Mouse (Mus musculus) midbrain, embryonic 10.5 days (tissue): ENCODE results near the gene Mex3b. TPM values are rescaled to one million over a fixed set of nuclear protein-coding genes. Genes with fewer than 3 reads are reported as not detected.

Source experiments
- DNase-seq: peaks from one replicate; pipeline ENCODE4 v3.0.0-alpha.2; 2017; ENCODE audit warnings: low spot score
- H3K27ac ChIP-seq: fragments of 300-500 bp; sonication (generic); replicated peaks from 2 replicates; pipeline ENCODE4 v1.5.1; 2016; ENCODE audit warnings: mild to moderate bottlenecking
- H3K27me3 ChIP-seq: fragments of 300-500 bp; sonication (generic); 2 replicates; pipeline ENCODE4 v1.6.1; 2016; ENCODE audit warnings: low read depth, mild to moderate bottlenecking; ENCODE audit not compliant: poor library complexity, severe bottlenecking
- H3K36me3 ChIP-seq: fragments of 300-500 bp; sonication (generic); 2 replicates; pipeline ENCODE4 v1.6.1; 2016; ENCODE audit warnings: mild to moderate bottlenecking, moderate library complexity
- H3K4me1 ChIP-seq: fragments of 300-500 bp; sonication (generic); 2 replicates; pipeline ENCODE4 v1.6.1; 2016
- H3K4me3 ChIP-seq: fragments of 300-500 bp; sonication (generic); 2 replicates; pipeline ENCODE4 v1.5.1; 2016; ENCODE audit warnings: mild to moderate bottlenecking, moderate library complexity
- H3K9me3 ChIP-seq: fragments of 300-500 bp; sonication (generic); replicated peaks from 2 replicates; pipeline ENCODE4 v1.6.1; 2016; ENCODE audit warnings: mild to moderate bottlenecking
- WGBS: fragments of 180-500 bp; shearing (Covaris S2); methylation state at CpG from one replicate; pipeline ENCODE4 v1.1.7; 2016; 5-methylcytosine and 5-hydroxymethylcytosine counted together
- polyA plus RNA-seq: library from polyadenylated mRNA; unstranded; fragments of >200 nt; fragmentation: Nextera tagmentation; extraction: Ambion mirVana; gene quantifications from 2 replicates; pipeline ENCODE4 v1.2.1, GENCODE M21; 2016

Mex3b gene
- 23.2 and 24.7 TPM in 2 replicates for polyA plus RNA-seq

DNA sequence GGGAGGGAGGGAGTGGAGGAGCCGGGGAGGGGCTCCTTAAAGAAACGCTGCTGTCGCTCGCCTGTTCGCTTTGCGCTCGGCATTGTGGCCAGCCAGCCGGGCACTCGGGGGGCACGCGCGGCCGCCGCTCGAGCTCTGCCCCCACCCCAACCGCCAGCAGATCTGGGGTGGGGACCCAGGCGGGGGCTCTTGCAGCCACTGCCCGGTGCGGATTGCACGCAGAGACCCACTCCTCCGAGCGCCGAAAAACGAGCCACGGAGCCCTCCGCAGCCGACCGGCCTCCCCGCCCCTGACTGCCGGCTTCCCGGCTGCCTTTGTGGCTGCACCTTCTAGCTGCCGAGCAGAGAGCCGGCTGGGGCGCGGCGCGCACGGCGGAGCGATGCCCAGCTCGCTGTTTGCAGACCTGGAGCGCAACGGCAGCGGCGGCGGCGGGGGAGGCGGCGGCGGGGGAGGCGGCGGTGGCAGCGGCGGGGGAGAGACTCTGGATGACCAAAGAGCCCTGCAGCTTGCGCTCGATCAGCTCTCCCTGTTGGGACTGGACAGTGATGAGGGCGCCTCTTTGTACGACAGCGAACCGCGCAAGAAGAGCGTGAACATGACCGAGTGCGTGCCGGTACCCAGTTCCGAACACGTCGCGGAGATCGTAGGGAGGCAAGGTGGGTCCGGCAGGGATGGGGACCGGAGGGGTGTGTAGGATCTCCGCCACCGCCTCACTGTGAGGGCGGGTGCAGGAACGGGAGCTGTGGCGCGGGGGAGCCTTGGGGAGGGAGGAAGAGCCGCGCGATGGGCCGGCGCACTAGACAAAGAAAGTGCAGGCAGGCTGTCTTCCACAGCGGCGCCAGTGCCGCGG, at the start of gene Mex3b:
TSS of gene Mex3b (plus strand) at position 63 of the 851 bp plus-strand sequence.
- peak within 1 kb of the TSS; percentile 100 for H3K27ac ChIP-seq
- WGBS: under 1% methylated on average over 78 of the region's 87 CpGs
- DNase-seq: no peak
- peaks cover 57% of the 10 kb centered on the region for H3K4me1 ChIP-seq
- peak within 1 kb of the TSS; percentile 100 for H3K4me3 ChIP-seq
- no peaks in the 10 kb centered on the region for H3K27me3 ChIP-seq
- H3K36me3 ChIP-seq: peaks cover 35% of the 10 kb centered on the region
- no peaks in the 10 kb centered on the region for H3K9me3 ChIP-seq

DNA sequence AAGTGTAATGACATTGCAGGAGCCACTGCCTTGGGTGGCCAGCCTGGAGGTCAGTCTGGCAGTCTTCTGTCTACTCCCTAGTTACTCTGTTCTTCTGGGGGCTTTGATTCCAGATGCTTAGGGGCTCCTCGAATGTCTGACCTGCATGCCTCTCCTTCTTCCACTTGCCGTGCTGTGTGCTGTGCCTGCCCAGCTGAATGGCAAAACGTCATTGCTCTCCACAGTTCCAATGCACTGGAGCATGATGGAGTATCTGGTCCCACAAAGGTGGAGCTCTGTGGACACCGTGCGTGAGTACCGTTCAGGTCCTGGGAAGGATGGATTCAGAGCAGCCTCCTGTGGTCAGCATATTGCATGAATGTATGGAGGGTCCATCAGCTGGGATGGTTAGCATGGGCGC, 47.6 kb upstream of the Mex3b start:
- no peaks in the 10 kb centered on the region for H3K36me3 ChIP-seq
- WGBS: 89% methylated on average over 7 of the region's 7 CpGs
- DNase-seq: no peak

GRCm38 (mm10) chr7:82820661-82821060, 46.5 kb upstream of the Mex3b start:
- Histone ChIP-seq H3K27ac (no peak overlapping the region), H3K9me3 (0 out of 2 replicates have a peak, but pooled peaks cover 5% of the 10 kb centered on the region), H3K36me3 (no peaks in the 10 kb centered on the region), H3K4me1 (no peaks in the 10 kb centered on the region), H3K27me3 (no peaks in the 10 kb centered on the region), H3K4me3 (no peak overlapping the region)
- no peak for DNase-seq
- WGBS: 80% methylated on average over 4 of the region's 4 CpGs

More for the DNA sequence above, 47.6 kb upstream of the Mex3b start:
- Histone ChIP-seq H3K4me1 (no peaks in the 10 kb centered on the region), H3K4me3 (no peak overlapping the region), H3K27ac (no peak overlapping the region), H3K9me3 (0 out of 2 replicates have a peak, but pooled peaks cover 5% of the 10 kb centered on the region), H3K27me3 (no peaks in the 10 kb centered on the region)

DNA sequence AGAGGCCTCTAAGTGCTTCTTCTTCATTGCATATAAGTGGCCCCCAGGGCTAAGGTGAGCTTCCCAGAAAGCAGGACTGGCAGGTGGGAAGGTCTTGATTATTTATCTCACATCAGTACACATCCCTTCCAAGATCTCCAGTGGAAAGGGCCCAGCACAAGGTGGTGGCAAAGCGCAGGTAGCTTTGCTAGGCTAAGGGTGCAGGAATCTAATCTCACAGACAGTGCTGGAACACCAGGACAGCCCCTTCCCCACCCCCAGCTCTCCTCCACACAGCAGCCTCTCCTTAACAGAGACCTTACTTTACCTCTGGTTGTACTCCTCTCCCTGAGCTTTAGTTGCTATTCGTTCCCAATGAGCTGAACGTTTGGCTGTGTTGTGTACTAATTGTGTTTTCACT, 45.6 kb upstream of the Mex3b start:
- Histone ChIP-seq H3K36me3 (no peaks in the 10 kb centered on the region), H3K27ac (no peak overlapping the region), H3K4me1 (no peaks in the 10 kb centered on the region), H3K27me3 (no peaks in the 10 kb centered on the region), H3K9me3 (0 out of 2 replicates have a peak, but pooled peaks cover 5% of the 10 kb centered on the region), H3K4me3 (no peak overlapping the region)
- WGBS: 81% methylated on average over 3 of the region's 3 CpGs
- DNase-seq: no peak

- H3K27me3 ChIP-seq: no peaks in the 10 kb centered on the region
Observed at GRCm38 (mm10) chr7:82822528-82822927, 44.6 kb upstream of the Mex3b start.

DNA sequence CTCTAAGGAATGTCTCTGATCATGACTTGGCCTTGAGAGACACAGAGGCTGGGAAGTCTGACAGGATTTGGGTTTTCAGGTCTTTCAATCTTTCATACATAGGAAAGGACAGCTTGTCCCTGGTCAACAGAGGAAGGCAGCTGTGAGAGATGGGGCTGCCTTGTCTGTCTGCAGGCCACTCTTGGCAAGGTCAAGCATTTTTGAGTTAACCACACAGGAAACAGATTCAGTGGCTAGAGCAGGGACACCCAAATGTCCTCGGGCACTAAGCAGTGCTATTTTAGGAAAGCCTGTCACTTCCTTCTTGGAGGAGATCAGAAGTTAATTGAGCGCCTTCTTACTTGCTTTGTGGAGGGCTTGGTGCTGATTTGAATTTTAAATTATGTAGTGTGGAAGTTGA, 38.9 kb upstream of the Mex3b start:
- 76% methylated on average over 2 of the region's 2 CpGs for WGBS
- DNase-seq: no peak
- Histone ChIP-seq H3K4me3 (no peak overlapping the region), H3K27me3 (no peaks in the 10 kb centered on the region), H3K36me3 (no peaks in the 10 kb centered on the region), H3K4me1 (no peaks in the 10 kb centered on the region), H3K27ac (no peak overlapping the region), H3K9me3 (no peaks in the 10 kb centered on the region)

More at GRCm38 (mm10) chr7:82822528-82822927, 44.6 kb upstream of the Mex3b start:
- no peak overlapping the region for H3K27ac ChIP-seq
- no peaks in the 10 kb centered on the region for H3K4me1 ChIP-seq
- DNase-seq: no peak
- 55% methylated on average over 1 of the region's 1 CpGs for WGBS
- no peak overlapping the region for H3K4me3 ChIP-seq
- no peaks in the 10 kb centered on the region for H3K9me3 ChIP-seq
- no peaks in the 10 kb centered on the region for H3K36me3 ChIP-seq

GRCm38 (mm10) chr7:82829516-82829915, 37.6 kb upstream of the Mex3b start:
- Histone ChIP-seq H3K27me3 (no peaks in the 10 kb centered on the region), H3K4me1 (no peaks in the 10 kb centered on the region), H3K36me3 (no peaks in the 10 kb centered on the region), H3K4me3 (no peak overlapping the region), H3K9me3 (no peaks in the 10 kb centered on the region), H3K27ac (no peak overlapping the region)
- no peak for DNase-seq
- WGBS: 90% methylated on average over 3 of the region's 3 CpGs

GRCm38 (mm10) chr7:82834471-82834870, 32.7 kb upstream of the Mex3b start:
- Histone ChIP-seq H3K27me3 (no peaks in the 10 kb centered on the region), H3K27ac (no peak overlapping the region), H3K9me3 (no peaks in the 10 kb centered on the region), H3K36me3 (no peaks in the 10 kb centered on the region), H3K4me3 (no peak overlapping the region), H3K4me1 (0 out of 2 replicates have a peak, but pooled peaks cover 2% of the 10 kb centered on the region)
- no peak for DNase-seq
- WGBS: 82% methylated on average over 4 of the region's 4 CpGs

GRCm38 (mm10) chr7:82838414-82838813, 28.7 kb upstream of the Mex3b start:
- H3K9me3 ChIP-seq: no peaks in the 10 kb centered on the region
- 68% methylated on average over 1 of the region's 1 CpGs for WGBS
- H3K27ac ChIP-seq: no peak overlapping the region
- H3K27me3 ChIP-seq: no peaks in the 10 kb centered on the region
- H3K36me3 ChIP-seq: no peaks in the 10 kb centered on the region
- DNase-seq: no peak
- no peak overlapping the region for H3K4me3 ChIP-seq
- H3K4me1 ChIP-seq: peaks cover 15% of the 10 kb centered on the region

GRCm38 (mm10) chr7:82838965-82839675, 28.0 kb upstream of the Mex3b start:
- Histone ChIP-seq H3K4me3 (no peak overlapping the region), H3K27ac (no peak overlapping the region), H3K9me3 (no peaks in the 10 kb centered on the region), H3K36me3 (no peaks in the 10 kb centered on the region), H3K27me3 (no peaks in the 10 kb centered on the region), H3K4me1 (peaks cover 15% of the 10 kb centered on the region)
- WGBS: 83% methylated on average over 11 of the region's 11 CpGs
- no peak for DNase-seq

DNA sequence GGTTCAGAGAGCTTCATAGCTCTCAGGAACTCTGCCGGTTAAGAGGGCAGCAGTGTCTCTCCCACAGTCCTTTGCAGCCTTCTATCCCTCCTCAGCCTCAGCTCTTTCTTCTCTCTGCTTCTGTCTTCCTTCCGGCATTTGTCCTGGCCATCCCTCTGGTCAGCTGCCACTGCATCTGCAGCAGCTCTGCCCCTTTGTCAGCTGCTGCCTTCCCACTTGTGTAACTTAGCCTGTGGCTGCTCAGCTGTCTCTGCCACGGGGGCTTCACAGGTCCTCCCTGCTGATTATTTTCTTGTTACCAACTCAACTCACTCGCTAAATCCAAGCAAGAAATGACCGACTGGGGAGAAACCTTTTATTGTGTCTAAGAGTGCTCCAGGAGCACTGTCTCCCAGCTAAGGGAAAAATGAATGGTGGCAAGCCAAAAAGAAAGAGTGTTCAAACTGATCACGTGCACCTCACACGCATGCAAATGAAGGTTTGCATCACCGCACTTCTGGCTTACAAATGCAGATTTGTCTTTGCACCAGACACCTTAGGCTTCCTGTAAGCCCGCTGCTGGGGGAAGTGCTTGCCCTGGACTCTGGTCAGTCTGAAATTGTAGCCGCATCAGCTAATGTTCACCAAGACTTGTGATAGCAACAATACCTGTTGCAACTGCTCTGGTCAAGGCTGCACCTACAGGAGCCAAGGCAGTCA, 24.8 kb upstream of the Mex3b start:
- H3K27ac ChIP-seq: peak overlapping the region; percentile 69
- 52% methylated on average over 10 of the region's 10 CpGs for WGBS
- H3K9me3 ChIP-seq: no peaks in the 10 kb centered on the region
- no peaks in the 10 kb centered on the region for H3K36me3 ChIP-seq
- H3K27me3 ChIP-seq: no peaks in the 10 kb centered on the region
- H3K4me1 ChIP-seq: peaks cover 16% of the 10 kb centered on the region
- DNase-seq: peak; percentile 17
- H3K4me3 ChIP-seq: no peak overlapping the region

- H3K4me3 ChIP-seq: no peak overlapping the region
- WGBS: 88% methylated on average over 3 of the region's 3 CpGs
- H3K36me3 ChIP-seq: no peaks in the 10 kb centered on the region
- DNase-seq: no peak
- no peaks in the 10 kb centered on the region for H3K9me3 ChIP-seq
- peaks cover 23% of the 10 kb centered on the region for H3K4me1 ChIP-seq
- no peaks in the 10 kb centered on the region for H3K27me3 ChIP-seq
- H3K27ac ChIP-seq: no peak overlapping the region
Observed at GRCm38 (mm10) chr7:82850756-82851155, 16.4 kb upstream of the Mex3b start.
